Mouse (Mus musculus) embryo, embryonic 11 days (tissue): ENCODE measurements around the gene Mylk.

ENCODE experiments used
- DNase-seq: peaks from one replicate; pipeline ENCODE4 v3.0.0-alpha.2; 2015

Mylk gene

DNA sequence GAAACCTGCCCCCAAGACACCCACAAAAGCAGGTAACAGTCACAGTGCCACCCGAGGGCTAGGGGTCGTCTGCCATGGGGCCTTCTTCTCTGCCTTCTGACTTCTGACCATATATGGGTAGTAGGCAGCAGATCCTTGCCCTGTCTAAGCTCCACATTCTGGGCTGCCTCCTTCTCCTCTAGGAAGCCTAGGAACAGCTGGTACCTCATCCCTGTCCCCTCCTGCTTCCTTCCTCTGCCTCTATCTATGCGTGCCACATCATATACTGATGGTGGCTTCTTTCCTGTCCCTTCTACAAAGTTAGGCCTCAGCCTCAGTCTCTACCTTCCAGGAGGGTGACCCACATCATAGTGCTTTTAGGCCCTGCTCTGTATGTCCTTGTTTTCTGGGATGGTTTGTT, 207.8 kb downstream of the Mylk start:
- DNase-seq, result no peak

GRCm38 (mm10) chr16:34953501-34953900, 208.5 kb downstream of the Mylk start:
- DNase-seq, result no peak

DNA sequence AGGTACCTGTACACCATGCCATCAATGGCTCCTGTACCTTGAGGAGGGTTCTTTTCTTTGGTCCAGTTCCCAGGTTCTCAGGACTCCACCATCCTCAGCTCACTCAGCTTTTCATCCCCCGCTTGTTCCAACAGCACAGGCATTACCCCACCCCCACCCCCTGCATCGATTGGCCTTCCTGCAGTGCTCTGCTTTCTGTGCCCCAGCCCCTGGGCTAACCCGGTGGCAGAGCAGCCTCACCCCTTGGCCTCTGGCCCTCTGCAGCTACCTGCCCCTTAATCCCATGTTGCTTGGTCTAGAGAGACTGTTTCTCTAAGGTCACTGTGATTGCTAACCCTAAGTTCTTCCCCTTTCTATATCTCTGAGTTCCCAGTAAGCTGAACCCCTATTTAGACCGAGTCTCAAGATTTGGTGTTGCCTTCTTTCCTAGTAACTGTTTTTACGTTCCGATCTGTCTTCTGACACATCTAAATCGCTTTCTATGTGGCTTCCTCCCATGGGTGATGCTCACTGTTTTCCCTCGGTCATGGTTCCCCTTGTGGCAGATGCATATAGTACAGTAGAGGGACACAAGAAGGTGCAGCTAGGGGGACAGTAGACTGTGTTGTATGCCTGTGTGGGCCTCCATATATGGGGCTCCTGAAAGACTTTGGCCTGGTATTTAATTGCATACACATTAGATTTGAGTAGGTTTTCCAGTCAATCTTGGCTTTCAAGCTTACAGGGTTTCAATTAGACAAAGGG, 212.6 kb downstream of the Mylk start:
- no peak for DNase-seq

GRCm38 (mm10) chr16:34958667-34959066, 213.7 kb downstream of the Mylk start:
- DNase-seq, result peak; percentile 37

GRCm38 (mm10) chr16:34959261-34959660, 214.3 kb downstream of the Mylk start:
- DNase-seq, result no peak

DNA sequence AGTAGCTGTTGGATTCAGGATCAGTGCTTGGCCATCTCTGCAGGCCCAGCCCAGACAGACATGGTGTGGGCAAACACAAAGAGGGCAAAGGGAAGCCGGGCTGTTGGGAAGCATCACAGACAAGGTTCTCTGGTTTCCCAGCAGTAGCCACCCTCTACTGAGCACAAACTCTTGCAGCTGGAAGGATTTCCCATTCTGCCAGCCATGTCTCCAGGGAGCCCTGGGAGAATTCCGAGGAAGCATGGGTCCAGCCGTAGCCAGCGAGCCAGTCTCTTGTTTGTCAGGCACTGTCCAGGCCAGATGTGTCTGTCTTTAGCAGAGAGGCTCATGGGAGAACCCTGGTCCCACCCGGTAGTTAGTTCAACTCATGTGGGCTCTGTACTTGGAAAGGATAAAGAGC, 215.2 kb downstream of the Mylk start:
- DNase-seq, result no peak

DNA sequence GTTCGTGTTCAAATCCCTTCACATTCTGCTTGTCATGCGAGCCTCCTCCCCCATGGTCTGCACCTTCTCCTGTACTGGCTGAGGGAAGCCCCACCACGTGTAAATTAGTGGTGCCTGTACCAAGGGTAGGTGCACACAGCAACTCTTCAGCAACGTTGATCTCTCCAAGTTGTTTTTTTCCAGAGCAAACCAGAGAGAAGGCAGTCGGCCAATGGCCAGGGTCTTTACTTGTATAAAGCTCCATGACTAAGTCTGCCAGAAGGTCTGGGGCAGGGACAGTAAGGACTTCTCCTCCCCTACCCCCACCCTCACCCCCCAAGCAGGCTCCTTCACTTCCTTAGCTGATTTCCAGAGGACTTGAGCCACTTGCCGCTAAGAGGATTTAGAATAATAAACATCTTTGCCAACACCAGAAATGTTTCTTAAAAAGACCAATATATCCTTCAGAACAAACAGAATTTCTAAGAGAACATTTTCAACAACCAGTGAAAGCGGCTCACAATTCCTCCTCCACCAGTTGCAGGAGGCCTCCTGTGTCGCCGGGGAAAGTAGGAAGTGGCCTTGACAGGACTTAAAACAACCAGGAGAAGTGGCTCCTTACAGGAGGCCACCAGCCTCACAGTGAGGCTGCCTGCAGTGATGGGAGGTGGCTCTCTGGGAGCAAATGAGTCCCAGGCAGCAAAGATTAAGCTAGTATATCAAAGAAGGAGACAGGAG, 216.0 kb downstream of the Mylk start:
- no peak for DNase-seq

- DNase-seq, result no peak
Observed at GRCm38 (mm10) chr16:34962322-34962721, 217.3 kb downstream of the Mylk start.

- DNase-seq, result no peak
Observed at GRCm38 (mm10) chr16:34963008-34963407, 218.0 kb downstream of the Mylk start.

DNA sequence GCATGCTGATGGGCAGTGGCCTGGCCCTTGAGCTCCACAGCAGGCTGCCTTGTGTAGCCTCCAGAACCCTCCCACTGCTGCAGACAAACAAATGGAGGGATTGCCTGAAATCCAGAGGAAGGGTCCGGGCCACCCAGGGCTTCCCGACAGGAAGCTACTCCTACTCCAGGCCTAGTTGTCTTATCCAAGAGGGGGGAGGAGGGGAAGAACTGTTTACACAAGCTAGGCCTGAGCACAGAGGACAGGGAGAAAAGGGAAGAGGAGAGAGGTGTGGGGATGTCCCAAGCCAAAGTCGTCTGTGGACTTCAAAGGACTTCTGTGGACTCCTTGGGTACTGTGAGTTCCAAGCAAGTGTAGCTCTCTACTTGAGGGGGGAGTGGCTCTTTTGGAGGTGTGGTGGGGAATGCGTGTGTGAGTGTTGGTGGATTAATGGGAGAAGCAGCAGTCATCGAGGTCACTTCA, 221.6 kb downstream of the Mylk start:
- no peak for DNase-seq

- peak; percentile 88 for DNase-seq
Observed at GRCm38 (mm10) chr16:34967120-34967800, 222.2 kb downstream of the Mylk start.

GRCm38 (mm10) chr16:34968181-34968580, 223.2 kb downstream of the Mylk start:
- no peak for DNase-seq

DNA sequence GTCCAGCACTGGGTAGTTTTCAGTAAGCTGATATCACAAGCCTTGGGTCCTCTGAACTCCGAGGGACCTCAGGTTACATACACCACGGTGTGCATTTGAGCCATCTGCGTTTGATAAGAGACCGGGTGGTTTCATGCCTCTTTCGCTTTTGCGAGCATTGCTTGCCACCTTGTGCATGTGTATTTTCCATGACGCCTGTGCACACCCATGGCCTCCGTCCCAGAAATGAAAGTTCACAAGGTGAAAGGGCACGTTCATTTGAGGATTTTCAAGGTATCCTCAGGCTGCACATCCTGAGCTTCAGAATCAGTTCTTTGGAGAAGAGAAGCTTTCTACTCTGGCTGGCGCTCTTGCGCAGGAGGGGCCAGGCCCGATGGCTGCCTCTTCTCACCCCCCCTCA, 227.5 kb downstream of the Mylk start:
- DNase-seq, result no peak

DNA sequence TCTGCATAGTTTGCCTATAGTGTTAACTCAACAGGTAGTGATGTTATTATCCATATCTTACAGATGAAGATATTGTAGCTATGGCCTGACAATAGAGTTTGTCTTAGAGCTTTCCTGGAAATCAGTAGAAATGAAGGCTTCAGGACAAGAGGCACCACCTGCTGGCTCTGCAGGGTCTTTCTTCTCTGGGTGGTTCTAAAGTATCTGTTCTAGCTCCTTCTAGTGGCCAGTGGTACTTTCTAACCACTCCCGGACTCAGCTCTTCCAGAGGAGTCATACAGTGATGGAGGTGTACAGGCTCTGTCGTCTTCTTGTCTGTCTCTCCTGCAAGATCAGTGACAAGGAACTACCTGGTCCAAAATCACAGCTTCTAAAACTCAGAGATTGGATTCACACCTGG, 230.5 kb downstream of the Mylk start:
- DNase-seq, result no peak

DNA sequence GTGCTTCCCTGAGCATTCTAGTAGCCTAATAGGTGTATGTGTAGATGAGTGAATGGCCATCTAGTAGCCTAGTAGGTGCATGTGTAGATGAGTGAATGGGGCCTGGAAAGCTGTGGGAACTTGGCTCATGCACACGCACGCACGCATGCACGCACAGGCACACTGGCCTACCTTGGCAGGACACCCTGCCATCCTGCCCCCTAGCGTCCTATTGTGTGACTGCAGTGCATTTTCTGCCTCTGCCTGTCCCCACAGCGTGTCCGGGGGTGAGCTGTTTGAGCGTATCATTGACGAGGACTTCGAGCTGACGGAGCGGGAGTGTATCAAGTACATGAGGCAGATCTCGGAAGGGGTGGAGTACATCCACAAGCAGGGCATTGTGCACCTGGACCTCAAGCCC, 231.6 kb downstream of the Mylk start:
- no peak for DNase-seq

- DNase-seq, result no peak
Observed at GRCm38 (mm10) chr16:34978018-34978417, 233.0 kb downstream of the Mylk start.

- DNase-seq, result no peak
Observed at GRCm38 (mm10) chr16:34981009-34981408, 236.0 kb downstream of the Mylk start.

DNA sequence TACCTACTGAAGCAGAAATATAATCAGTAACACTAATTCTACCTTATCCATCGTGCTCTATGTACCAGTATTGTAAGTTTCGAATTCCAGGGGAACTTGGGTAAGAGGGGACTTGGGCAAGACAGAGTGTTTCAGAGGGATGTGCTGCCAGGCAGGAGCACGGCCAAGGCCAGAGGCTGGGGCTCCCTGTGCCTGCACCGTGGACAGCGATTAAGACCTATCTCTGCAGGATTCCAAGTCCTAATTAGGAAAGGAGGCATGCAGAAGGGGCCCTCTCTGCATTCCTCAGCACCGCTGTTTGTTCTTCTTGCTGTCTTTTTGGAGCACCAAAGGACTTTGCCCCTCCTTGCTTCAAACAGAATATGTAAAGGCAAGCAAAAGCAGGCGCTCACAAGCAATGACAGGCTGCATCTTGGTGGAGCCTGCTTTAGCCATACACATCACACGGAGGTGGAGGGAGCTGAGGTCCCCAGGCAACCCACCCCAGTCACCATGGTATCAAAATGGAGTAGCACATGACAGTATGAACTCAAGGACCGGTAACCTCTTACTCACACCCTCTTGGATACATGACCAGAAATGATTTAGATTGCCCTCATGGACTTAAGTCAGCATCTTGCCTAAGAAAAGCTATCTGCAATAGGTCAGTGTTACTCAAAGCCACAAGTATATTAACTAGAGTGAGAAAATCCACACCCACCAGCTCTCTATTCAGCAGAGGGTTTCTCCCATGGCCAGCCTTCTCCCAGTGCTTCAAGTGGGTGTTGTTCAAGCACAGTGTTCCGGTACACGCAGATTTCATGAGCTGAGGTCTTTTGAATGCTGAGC, 239.4 kb downstream of the Mylk start:
- no peak for DNase-seq

GRCm38 (mm10) chr16:34985031-34985346, 240.0 kb downstream of the Mylk start:
- DNase-seq, result no peak

GRCm38 (mm10) chr16:34986211-34986825, 241.3 kb downstream of the Mylk start:
- DNase-seq, result no peak

DNA sequence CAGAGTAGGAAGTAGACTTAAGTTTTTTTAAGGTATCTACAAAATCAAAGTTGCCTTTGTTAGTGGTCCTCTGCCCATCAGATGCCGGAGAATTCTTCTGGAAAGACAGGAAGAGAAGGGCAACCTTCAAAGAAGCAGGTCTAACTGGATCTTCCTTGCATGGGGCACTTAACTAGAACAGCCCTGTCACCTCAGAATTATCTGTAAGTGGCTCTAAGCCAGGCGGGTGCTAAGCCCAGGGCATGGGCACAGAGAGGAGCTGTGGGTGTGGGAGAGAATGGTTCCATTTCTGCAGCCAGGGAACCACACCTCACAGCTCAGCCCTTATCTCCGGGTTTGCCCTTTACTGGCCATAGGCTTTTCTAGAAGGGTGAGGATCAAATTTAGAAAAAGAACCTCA, 246.4 kb downstream of the Mylk start:
- DNase-seq, result no peak

GRCm38 (mm10) chr16:34992854-34993253, 247.8 kb downstream of the Mylk start:
- no peak for DNase-seq
